Mouse (Mus musculus) 416B (cell line): ENCODE data around the gene Hoxa5.

Experiments used
- DNase-seq: peaks from one replicate; pipeline ENCODE4 v3.0.0; 2011; ENCODE audit warnings: low read depth

The Hoxa5 gene

GRCm38 (mm10) chr6:52200073-52200750, 4.2 kb downstream of the Hoxa5 start:
- DNase-seq, result no peak

- no peak for DNase-seq
Observed at GRCm38 (mm10) chr6:52197271-52197670, 7.1 kb downstream of the Hoxa5 start.

GRCm38 (mm10) chr6:52196811-52197210, 7.6 kb downstream of the Hoxa5 start:
- no peak for DNase-seq

GRCm38 (mm10) chr6:52194690-52195089, 9.7 kb downstream of the Hoxa5 start:
- no peak for DNase-seq

- no peak for DNase-seq
Observed at GRCm38 (mm10) chr6:52191860-52192550, 12.4 kb downstream of the Hoxa5 start.

DNA sequence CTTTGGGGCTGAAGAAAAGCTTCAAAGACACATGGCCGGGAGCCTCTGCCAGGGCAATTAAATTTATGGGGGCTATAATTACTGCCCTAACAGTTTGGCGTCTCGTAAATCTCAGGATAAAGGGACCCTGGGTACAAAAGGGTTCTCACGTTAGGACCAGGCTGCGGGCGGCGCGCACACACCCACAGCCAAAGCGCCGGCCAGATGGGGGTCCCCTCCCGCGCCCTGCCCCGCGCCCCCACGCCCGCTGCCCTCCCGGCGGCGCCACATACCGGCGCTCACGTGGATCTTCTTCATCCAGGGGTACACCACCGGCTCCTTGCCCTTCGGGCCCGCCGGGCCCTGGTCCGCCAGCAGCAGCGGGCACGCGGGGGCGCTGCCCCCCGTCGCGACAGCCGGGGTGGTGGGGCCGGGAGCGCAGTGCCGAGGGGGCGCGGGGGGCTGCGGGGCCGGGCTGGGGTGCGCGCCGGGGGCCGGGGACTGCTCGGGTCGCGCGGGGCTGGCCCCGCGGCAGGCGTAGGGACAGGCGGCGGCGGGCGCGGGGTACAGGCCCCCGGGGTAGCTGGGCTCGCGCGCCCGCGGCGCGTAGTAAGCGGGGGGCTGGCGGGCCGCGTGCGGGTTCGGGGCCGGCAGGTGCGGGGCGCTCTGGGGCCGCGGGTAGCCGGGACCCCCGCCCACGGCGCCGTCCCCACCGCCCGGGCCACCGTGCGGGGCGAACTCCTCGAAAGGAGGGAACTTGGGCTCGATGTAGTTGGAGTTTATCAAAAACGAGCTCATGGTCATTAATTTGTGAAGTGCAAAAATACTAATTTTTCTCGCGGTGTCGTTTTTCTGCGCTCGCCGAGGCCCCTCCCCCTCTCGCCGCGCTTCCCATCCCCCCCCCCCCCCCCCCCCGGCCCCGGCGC, 13.2 kb downstream of the Hoxa5 start, which contains the start of gene Hoxa4:
TSS of gene Hoxa4 (minus strand) at position 848 of the 905 bp plus-strand sequence.
- no peak for DNase-seq

GRCm38 (mm10) chr6:52190410-52190809, 14.0 kb downstream of the Hoxa5 start:
- DNase-seq, result no peak

- DNase-seq, result no peak
Observed at GRCm38 (mm10) chr6:52189909-52190308, 14.5 kb downstream of the Hoxa5 start.

DNA sequence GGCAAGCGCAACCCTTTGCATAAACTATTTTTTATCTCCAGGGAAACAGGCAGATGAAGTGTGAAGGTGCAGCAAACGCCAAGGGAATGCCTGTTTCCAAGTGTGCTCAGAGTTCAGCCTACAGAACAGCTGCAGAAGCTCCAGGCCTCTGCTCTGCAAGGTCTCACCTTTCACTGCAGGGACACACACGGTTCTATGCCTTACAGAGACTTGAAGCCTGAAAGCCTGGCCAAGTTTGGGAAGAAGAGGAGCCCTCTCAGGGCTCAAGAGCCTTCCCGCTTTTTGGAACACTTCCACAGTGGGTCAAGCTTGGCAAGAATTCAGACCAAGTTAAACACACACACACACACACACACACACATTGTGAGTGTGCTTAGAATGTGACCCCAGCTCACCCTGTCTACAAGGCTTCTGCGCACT, 15.2 kb downstream of the Hoxa5 start:
- no peak for DNase-seq

DNA sequence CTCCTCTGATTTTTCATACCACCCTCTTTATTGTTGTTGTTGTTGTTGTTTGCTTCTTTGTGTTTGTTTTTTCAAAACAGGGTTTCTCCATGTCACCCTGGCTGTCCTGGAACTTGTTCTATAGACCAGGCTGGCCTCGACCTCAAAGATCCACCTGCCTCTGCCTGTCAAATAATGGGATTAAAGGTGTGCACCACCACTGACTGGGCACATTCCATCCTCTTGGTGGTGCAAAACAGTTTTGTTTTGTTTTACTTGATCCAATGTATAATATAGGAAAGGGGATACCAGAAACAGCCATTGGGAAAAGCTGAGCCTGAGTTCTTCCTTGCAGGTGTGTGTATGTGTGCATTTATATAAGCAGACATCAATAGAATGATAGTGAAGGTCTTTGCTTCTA, 17.9 kb downstream of the Hoxa5 start:
- no peak for DNase-seq

DNA sequence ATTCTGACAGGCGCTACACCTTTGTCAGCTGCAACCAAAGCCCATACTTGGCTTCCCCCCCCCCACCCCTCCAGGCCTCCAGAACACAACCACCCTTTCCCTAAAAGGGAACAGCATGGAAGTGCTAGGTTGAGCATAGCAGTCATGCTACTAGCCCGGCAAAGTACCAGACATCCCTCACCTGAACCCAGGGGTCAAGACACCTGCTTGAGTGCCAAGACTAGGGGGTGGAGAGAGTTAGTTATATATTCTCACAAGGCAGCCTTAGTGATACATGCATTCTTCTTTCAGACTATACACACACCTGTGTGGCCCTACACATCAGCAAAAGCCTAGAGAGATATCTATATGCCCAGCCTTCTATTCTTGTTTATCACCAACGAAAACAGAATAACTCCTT, 18.6 kb downstream of the Hoxa5 start:
- DNase-seq, result no peak

GRCm38 (mm10) chr6:52185222-52185621, 19.2 kb downstream of the Hoxa5 start:
- DNase-seq, result no peak

GRCm38 (mm10) chr6:52184668-52185067, 19.7 kb downstream of the Hoxa5 start:
- DNase-seq, result no peak

DNA sequence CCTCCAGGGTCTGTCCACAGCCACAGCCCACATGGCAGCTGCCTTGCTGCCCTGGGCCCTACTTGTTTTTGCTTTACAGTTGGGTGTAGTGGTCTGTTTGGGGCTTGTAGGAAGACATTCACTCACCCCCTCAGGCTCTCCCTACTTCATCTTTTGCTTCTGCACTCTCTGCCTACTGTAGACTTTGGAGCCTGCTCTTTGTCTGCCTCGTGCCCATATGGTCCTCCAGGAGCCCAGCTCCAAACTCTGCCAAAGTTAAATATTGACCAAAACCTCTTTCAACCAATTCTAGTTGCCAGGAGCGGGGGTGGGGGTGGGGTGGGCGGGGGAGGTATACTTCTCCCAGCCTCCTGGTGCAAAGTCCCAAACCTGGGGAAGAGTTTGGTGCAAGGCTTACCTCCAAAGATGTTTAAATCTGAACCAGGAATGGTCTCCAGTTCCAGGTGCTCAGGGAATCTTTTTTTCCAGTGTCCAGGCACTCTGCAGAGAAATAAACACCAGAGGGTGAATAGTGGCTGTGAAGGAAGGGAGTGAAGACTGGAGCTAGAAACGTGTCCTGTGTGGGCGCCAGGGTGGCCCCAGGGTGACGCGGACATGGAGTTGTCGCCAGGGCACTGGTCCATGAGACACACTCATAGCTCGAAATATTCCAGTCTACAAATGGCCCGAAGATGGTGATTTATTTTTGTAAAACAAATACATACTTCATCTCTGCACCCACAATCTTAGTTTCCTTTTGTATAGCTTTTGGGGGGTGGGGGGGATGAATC, 20.9 kb downstream of the Hoxa5 start:
- DNase-seq, result no peak

- DNase-seq, result no peak
Observed at GRCm38 (mm10) chr6:52182793-52183192, 21.6 kb downstream of the Hoxa5 start.

DNA sequence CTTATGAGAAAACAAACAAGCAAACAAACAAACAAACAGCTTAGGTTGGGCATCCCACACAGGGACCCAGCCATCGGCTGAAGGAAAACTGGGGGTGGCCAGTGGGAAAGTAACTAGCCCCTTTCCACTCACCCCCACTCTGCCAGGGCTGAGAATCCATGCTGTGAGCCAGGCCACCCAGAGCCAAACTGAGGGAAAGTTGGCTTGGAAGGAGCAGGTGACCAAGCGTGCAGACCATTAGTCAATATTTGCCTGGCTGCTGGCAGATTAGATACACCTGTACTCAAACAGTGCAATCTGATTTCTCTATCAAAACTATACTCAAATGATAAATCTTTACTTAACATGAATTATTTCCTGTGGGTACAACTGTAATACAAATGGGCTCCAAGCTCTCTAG, 22.4 kb downstream of the Hoxa5 start:
- no peak for DNase-seq

- no peak for DNase-seq
Observed at GRCm38 (mm10) chr6:52180726-52181125, 23.7 kb downstream of the Hoxa5 start.

DNA sequence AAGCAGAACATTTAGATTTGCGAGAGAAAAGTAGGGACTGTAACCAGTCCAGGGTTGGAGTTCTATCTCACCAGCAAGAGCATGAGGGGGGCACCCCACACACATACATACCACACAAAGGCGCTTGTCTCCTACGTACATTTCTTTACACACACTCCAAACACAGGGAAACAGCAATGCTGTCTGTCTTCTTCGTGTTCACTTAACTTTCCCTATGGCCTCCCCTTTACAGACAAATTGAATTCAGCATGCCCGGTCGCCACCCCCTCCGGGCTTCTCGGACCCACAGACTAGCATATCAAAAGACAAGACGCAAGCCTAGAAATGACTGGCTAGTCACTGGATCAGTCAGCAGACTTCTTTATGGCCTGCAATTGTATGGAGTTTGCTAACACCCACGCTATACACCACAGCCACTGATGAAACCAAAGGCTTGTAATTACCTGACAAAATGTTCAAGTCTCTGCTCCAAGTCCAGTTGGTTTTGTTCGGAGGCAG, 24.1 kb downstream of the Hoxa5 start:
- no peak for DNase-seq

- no peak for DNase-seq
Observed at GRCm38 (mm10) chr6:52179690-52180089, 24.7 kb downstream of the Hoxa5 start.

DNA sequence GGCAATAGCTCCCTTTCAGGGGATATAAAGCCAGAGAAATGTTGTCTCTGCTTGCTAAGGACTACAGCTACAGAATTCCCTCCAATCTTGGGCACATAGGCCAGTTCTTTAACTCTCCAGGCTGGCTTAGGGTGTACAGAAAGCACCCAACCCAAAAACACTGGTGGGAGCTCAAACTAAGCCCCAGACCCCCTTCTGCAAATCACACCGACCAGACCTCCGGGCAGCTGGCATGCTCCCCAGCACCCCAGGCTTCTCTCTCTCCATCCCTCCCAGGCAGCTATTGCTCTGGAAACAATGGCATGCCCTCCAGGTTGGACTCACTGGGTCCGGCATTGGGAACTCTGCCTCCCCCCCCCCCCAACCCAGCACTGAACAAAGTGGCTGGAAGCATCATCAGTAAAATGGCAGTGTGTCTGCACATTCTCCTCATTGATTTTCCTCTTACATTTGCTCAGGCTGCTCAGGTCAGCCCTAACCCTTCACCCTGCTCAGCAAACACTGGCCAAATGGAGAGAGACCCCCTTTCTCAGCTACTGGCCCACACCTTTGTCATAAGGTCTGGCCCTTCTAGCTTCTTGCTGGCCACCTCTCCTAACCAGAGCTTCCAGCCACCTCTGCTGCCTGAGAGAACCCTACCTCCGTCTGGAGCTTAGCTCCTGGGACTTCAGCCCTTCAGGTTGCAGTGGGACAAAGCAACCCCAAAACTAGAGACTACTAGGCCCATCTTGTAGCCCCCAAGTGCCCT, 25.3 kb downstream of the Hoxa5 start:
- no peak for DNase-seq

- DNase-seq, result no peak
Observed at GRCm38 (mm10) chr6:52177806-52178205, 26.6 kb downstream of the Hoxa5 start.
